Mouse (Mus musculus): ENCODE results near the gene Gpr3. TPM values are rescaled to one million over a fixed set of nuclear protein-coding genes. Genes with fewer than 3 reads are reported as not detected.

The Gpr3 gene
- polyA plus RNA-seq, 1 experiment from 2014 or later, result 2.5 TPM

Small RNA genes lying within 50 kb of the gene (microRNA-seq; reads per million reads assigned to microRNA genes)
- not detected for gene Mir7017

Other genes starting within 250 kb of the Gpr3 start
- gene Fgr, start 238.4 kb downstream of the Gpr3 start, polyA plus RNA-seq (2014; fragmentation: Nextera tagmentation; extraction: Ambion mirVana), result not detected in 2 replicates
- 12.2 and 13.1 TPM in 2 replicates for gene Ahdc1, start 201.3 kb downstream of the Gpr3 start, polyA plus RNA-seq (2014; fragmentation: Nextera tagmentation; extraction: Ambion mirVana)
- gene Wasf2, start 82.0 kb downstream of the Gpr3 start, polyA plus RNA-seq (2014; fragmentation: Nextera tagmentation; extraction: Ambion mirVana), result 18.5 and 19.6 TPM in 2 replicates
- 0.82 and 2.0 TPM in 2 replicates for gene Cd164l2, start 405 bp downstream of the Gpr3 start, polyA plus RNA-seq (2014; fragmentation: Nextera tagmentation; extraction: Ambion mirVana)
- 2.6 and 2.9 TPM in 2 replicates for gene Map3k6, start 28.3 kb upstream of the Gpr3 start, polyA plus RNA-seq (2014; fragmentation: Nextera tagmentation; extraction: Ambion mirVana)
- gene Sytl1, start 50.6 kb upstream of the Gpr3 start, polyA plus RNA-seq (2014; fragmentation: Nextera tagmentation; extraction: Ambion mirVana), result 0.12 and 0.21 TPM in 2 replicates
- 114 and 118 TPM in 2 replicates for gene Tmem222, start 65.3 kb upstream of the Gpr3 start, polyA plus RNA-seq (2014; fragmentation: Nextera tagmentation; extraction: Ambion mirVana)
- 22.3 and 24.5 TPM in 2 replicates for gene Wdtc1, start 140.9 kb upstream of the Gpr3 start, polyA plus RNA-seq (2014; fragmentation: Nextera tagmentation; extraction: Ambion mirVana)
- gene Slc9a1, start 157.2 kb upstream of the Gpr3 start, polyA plus RNA-seq (2014; fragmentation: Nextera tagmentation; extraction: Ambion mirVana), result 8.0 and 9.7 TPM in 2 replicates